Mouse (Mus musculus) embryo, embryonic 10 days (tissue): ENCODE measurements at regions not wholly inside any gene's neighbourhood (a gene's known extent, or its start where the extent isn't known, plus 50 kb on each side); places are given as distances from the start of the nearest gene placed in this dataset.
"Not testable (repeated sequence)": the region's sequence is repeated elsewhere in the genome, so short reads cannot be mapped to it uniquely, and the experiment has no call there.

Experiments used
- DNase-seq: peaks from one replicate; pipeline ENCODE4 v3.0.0-alpha.2; 2015; ENCODE audit warnings: low spot score

GRCm38 (mm10) chr14:104410730-104411129 lies 57.1 kb downstream of the Pou4f1 start:
- no peak for DNase-seq

- DNase-seq = peak; percentile 9
Observed at GRCm38 (mm10) chr14:104410292-104410691, 57.5 kb downstream of the Pou4f1 start.

- no peak for DNase-seq
Observed at GRCm38 (mm10) chr14:104406062-104406461, 61.7 kb downstream of the Pou4f1 start.

- no peak for DNase-seq
Observed at GRCm38 (mm10) chr14:104389297-104390071, 78.3 kb downstream of the Pou4f1 start.

GRCm38 (mm10) chr14:104388879-104389278 lies 78.9 kb downstream of the Pou4f1 start:
- DNase-seq = no peak

- DNase-seq = peak; percentile 16
Observed at GRCm38 (mm10) chr14:104380986-104381385, 86.8 kb downstream of the Pou4f1 start.

GRCm38 (mm10) chr14:104372776-104373175 lies 95.0 kb downstream of the Pou4f1 start:
- DNase-seq = no peak

- no peak for DNase-seq
Observed at GRCm38 (mm10) chr14:104356636-104357035, 111.2 kb downstream of the Pou4f1 start.

- DNase-seq = not testable (repeated sequence)
Observed at GRCm38 (mm10) chr14:104336783-104337182, 131.0 kb downstream of the Pou4f1 start.

- DNase-seq = peak; percentile 7
Observed at GRCm38 (mm10) chr14:104326089-104326488, 141.7 kb downstream of the Pou4f1 start.

GRCm38 (mm10) chr14:104300141-104300540 lies 167.7 kb downstream of the Pou4f1 start:
- DNase-seq = peak; percentile 13

GRCm38 (mm10) chr14:104298312-104298711 lies 169.5 kb downstream of the Pou4f1 start:
- no peak for DNase-seq

GRCm38 (mm10) chr14:104297316-104298311 lies 170.2 kb downstream of the Pou4f1 start:
- DNase-seq = peak; percentile 24

GRCm38 (mm10) chr14:104293814-104294213 lies 174.0 kb downstream of the Pou4f1 start:
- no peak for DNase-seq

- DNase-seq = no peak
Observed at GRCm38 (mm10) chr14:104293147-104293546, 174.7 kb downstream of the Pou4f1 start.

GRCm38 (mm10) chr14:104280353-104280752 lies 187.4 kb downstream of the Pou4f1 start:
- DNase-seq = no peak

GRCm38 (mm10) chr14:104279890-104280289 lies 187.9 kb downstream of the Pou4f1 start:
- no peak for DNase-seq

GRCm38 (mm10) chr14:104274752-104275151 lies 193.0 kb downstream of the Pou4f1 start:
- no peak for DNase-seq

- DNase-seq = no peak
Observed at GRCm38 (mm10) chr14:104264919-104265764, 202.7 kb downstream of the Pou4f1 start.

- DNase-seq = no peak
Observed at GRCm38 (mm10) chr14:104216965-104217364, 250.8 kb downstream of the Pou4f1 start.

- no peak for DNase-seq
Observed at GRCm38 (mm10) chr14:104210719-104211118, 257.1 kb downstream of the Pou4f1 start.

GRCm38 (mm10) chr14:104208855-104209254 lies 258.9 kb downstream of the Pou4f1 start:
- no peak for DNase-seq
